Mouse (Mus musculus) spleen, adult 2 months (tissue): Measurements from ENCODE around the gene Gm13057.
"Not testable (repeated sequence)": the region's sequence is repeated elsewhere in the genome, so short reads cannot be mapped to it uniquely, and the experiment has no call there.

Experiments used
- CTCF ChIP-seq: fragments of 200-500 bp; IDR thresholded peaks from 2 replicates; pipeline ENCODE4 v1.5.1; 2011; ENCODE audit warnings: mild to moderate bottlenecking, inconsistent platforms; ENCODE audit not compliant: insufficient read depth, insufficient read length, insufficient replicate concordance; ENCODE audit errors: extremely low read depth
- POLR2A ChIP-seq: fragments of 200-500 bp; IDR thresholded peaks from 2 replicates; pipeline ENCODE4 v1.6.1; 2011; ENCODE audit warnings: low read depth, low read length, inconsistent platforms

DNA sequence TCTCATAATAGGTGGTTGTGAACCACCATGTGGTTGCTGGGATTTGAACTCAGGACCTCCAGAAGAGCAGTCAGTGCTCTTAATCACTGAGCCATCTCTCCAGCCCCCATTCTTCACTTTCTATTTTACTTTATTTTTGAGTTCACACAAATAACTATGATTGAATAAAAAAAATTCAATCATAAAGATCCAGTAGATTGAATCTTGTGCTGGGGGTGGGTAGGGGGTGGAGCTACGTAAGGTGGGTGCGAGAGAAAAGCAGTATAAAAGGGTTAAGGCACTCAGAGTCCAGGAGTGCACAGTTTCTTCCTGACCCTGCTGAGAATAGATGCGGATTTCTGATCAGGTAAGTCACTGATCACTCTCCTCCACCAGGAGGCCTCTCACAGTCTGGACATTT, 15.9 kb upstream of the Gm13057 start, which contains the start of gene Gm13040:
- TF ChIP-seq POLR2A, CTCF: not testable (repeated sequence)
